Mouse (Mus musculus) kidney, adult 8-10 months (tissue): ENCODE data around the gene Trpm8.
A peak's percentile ranks its signal among the peaks of the same experiment; 100 is the strongest.

Source experiments
- DNase-seq, 2 experiments: peaks; one replicate each; pipeline ENCODE4 v3.0.0; 2022

The Trpm8 gene

DNA sequence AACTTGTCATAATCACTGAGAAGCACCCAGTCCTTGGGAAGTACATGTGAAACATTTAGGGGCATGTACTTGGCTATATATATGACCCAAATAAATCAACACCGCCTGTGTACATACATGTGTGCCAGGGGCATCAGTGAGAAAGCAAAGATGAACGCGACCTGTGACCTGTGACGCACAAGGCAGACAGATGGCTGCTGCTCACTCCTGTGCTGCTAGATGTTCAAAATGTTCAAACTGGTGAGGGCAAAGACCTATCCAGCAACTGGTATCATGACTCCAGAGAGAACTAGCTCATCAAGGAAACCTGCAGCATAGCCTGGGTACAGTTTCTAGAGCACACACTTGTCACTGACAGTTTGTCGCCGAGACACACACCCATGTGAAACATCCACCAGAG, 10.0 kb upstream of the Trpm8 start:
- no peak for DNase-seq

DNA sequence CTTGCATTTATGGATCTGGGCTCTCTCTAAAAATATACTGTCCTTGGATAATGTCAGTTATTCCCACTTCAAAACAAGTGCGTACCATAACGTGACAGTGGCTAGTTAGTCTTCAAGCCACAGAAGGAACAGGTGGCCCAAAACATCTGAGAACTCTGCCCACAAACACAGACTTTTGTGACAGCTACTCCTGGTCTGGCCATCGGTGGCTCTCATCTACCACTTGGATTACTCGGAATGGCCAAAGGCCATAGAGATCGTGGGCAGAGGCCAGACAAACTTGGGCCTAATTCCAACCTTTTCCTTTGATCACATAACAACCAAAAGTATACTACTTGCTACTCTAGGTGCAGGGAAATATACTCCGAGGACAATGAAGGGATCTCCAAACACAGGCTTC, 9.4 kb upstream of the Trpm8 start:
- DNase-seq = no peak

DNA sequence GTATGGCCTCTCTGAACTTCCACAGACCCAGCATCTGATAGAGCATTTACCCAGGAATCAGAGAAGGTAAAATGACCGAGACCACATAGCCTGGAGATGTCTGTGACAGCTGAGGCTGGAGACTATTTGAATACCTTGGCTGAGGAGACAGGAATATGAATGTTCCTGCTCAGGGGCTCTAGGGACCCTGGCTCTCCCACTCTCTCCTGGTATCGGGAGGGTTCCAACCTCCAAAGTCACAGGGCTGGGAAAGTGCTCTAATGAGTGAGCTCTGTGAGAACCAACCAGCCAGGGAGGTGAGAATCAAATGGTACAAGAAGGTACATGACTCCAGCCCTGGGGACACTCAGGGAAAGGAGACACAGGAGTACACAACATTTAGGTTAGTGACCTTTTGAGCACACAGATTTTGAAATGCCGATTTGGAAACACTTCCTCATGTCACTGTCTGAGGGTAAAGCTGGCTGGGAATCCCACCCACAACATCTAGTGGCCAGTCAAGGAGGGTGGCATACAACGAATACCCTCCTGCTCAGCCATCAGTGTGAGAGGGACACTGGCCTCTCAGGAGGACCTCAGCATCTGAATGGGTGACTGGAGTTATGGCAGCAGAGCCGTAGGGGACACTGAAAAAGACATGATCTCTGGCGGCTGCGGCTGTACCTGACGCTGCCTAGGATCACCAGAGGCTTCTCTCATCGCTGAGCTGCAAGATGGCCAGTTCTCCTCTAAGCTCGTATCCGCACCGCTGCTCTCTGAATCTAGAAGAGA, 7.7 kb upstream of the Trpm8 start:
- no peak for DNase-seq

DNA sequence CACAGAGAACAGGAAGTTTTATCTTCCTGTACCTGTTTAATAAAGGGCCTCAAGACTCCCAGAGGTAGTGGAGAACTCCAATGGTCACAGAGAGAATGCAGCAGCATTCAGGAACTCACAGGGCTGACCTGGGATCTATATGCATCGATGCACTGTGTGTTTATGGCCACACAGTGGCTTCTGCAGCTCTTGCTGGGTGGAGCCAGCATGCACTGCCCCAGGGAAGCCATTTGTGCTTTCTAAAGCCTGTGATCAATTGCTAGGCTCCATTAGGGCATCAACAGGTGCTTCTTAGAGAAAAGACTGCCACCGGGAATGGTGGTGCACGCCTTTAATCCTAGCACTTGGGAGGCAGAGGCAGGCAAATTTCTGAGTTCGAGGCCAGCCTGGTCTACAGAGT, 4.6 kb upstream of the Trpm8 start:
- DNase-seq = peak in 1 of 2 experiments; percentile 3

DNA sequence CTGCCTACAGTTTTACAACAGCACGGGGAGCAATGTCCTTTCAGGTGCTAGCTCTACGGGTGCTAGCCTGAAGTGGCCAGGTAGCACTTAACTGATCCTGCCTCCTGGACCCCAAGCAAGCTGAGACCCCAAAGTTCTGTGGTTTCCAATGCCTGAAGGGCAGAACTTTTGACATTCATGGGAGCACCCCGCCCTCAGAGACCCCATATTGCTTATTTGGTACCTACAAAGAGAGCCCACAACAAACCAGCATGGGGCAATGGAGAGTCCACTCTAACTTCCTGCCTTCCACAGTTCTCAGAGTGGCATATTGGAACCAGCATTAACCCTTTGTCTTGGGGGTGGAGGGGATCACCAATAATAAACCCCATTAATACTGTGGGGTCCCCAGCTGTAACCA, 4.1 kb upstream of the Trpm8 start:
- no peak for DNase-seq

GRCm38 (mm10) chr1:88273832-88274231, 3.6 kb upstream of the Trpm8 start:
- peak in 1 of 2 experiments; percentile 10 for DNase-seq

DNA sequence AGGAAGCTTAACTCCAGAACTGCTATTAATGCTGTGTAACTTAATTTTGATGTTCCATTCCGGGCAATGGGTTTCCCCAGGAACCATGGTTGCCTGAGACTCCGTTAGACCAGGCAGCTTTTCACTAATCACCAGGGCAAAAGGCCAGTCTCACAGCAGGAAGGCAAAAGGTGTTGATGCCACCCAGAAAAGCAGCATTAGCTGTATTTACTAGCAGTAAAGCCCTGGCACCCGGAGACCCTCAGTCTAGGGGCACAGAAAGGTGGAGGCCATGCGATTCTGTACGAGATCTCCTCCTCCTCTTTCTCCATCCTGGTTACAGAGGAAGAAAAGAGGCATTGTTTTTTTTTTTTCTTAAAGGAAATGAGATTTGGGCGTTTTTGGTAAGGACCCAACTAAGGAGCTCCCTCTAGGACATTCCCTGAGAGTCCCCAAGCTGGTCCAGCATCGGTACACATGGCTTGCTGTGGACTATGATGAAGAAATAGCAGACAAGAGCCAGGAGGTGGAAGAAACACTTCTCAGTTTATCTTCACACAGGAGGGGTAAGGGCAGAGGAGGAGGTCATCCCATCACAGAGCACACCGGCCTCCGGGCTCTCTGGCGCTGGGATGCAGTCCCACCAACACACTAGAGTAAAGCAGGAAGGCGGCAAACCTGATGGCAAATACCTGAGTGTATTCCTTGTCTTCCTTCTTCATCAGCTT, 2.9 kb upstream of the Trpm8 start:
- no peak for DNase-seq

DNA sequence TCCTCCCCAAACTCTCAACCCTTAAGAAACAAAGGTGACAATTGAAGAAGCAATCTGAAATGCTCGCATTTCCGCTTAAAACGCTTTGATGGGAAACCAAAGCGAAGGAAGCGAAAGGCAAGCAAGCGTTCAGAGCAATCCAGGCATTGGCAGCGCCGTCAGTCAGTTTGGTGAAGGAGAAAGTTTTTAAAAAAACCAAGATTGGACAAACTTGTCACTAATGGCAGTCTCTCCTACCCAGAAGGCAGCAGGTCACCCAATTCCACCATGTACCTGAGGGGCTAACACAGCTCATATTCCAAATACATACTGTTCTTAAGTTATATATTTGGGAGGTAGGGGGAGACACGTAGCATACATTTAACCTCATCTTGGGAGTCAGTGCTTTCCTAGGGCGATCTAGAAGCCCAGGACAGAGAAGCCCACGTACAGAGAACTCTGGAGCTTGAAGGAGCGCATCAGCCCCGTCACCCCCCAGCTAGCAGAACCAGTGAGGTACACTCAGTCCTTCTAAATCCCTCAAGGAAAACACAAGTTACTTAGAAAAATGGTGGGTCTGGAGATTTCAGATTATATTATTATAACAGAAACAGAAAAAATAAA, 2.3 kb upstream of the Trpm8 start:
- DNase-seq = no peak

DNA sequence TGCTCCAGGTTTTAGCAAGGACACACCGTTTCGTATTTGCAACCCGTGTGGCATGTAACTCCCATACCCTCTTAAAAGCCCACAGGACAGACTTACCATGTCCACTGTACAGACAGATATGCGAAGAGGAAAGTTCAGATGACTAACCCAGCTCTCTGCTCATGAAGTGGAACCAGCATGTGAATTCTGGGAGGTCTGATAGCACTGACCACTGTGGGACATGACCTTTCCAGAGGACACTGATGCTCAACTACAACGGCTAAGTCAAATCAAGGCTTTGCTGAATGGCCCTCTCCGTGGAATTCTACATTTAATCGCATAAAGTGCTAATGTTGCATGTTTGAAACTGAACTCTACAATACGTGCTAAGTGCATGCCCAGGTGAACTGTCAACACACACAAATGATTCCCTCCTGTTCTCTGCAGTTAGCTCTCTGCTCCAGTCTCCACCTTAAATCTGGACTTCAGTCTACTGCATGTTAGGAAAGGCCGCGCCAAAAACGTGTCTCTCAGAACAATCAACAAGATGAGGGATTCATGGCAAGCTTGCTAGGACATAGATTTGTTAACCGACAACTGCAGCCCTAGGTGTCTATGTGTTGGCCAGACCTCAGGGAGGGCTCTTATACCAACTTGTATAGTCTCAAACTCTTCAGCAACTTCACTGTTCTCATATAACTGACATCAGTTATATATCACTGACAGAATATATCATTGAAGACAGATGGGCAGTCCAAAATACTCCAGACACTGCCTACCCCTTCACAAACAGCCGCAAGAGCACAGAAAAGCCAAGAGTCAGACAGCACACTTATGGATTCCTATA, 1.6 kb upstream of the Trpm8 start:
- DNase-seq = peak in 1 of 2 experiments; percentile 19

DNA sequence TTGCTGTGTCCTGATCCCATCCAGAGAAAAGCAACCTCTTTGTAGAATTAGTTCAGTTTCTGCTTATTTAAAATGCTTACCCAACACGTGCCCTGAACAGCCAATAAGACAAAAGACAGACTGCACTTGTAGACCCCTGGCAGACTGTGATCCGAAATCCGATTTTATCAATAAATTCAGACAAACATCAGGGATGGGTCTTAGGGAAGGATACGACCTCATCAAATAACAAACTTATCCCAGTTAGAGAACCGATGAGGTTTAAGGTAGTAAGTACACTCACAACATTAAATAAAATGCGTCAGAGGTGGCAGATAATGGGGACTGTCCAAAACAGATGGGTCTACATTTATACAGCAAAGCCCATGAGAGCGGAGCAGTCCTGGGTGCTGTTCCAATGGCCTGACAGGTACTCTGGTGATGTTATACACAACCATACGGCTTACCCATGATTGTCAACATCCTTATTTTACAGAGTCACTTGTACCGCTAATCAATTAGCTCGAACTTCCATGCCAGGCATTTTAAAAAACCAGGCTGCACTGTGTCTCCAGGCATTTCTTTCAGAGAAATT, 850 bp upstream of the Trpm8 start:
- peak in 1 of 2 experiments; percentile 50 for DNase-seq

GRCm38 (mm10) chr1:88277818-88278511, 504 bp downstream of the Trpm8 start:
- peak in 1 of 2 experiments; percentile 11 for DNase-seq

GRCm38 (mm10) chr1:88279111-88280005, 1.9 kb downstream of the Trpm8 start:
- DNase-seq = peak; percentile 65 to 86

DNA sequence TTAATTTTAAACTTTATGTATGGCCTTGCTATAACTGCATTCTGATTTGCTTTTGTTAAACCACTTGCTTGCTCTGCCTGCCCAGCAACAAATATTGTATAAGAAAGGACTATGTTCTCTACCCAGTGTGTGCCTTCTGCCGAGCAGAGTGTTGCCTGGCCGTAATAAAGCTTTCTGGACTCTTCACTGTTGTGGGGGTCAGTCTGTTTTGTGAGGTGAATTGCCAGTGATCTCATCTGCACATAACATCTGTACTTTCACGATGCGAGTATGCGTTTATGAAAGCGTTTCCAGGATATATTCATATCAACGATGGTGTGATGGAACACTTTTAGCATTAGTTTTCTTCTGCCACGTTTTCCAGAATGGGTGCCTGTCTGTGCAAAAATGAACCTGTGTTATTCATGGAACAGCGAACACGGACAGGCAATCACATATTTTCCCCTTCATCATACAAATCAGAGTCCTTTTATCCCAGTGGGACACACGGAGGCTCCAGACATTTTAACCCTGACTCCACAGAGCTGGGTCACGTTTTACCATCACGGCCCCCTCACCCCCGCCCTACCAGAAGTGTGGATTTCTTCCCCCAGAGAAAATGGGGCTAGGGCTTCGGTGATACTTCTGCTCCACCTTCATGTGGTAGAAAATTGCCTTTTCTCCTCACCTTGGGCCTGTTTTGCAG, 2.7 kb downstream of the Trpm8 start:
- peak in 1 of 2 experiments; percentile 14 for DNase-seq

DNA sequence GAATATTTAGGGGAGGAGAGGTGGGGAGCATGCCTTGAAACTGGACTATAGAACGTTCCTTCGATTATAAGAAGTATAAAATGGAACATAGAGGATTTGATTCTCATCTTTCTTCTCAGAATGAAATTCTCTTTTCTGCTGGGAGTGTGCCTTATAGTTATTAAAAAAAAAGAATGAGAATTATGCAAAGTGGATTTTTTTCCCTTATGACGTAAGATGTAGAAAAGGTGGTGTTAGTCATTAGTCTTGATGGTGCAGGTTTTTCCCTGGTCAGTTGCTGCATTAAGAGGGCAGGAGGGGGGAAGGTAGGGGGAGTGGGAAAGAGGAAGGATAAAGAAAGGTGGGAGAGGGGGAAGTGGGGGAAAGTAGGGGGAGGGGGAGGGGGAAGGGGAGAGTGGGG, 4.8 kb downstream of the Trpm8 start:
- DNase-seq = no peak

GRCm38 (mm10) chr1:88283376-88284227, 6.1 kb downstream of the Trpm8 start:
- DNase-seq = no peak

GRCm38 (mm10) chr1:88284228-88284945, 6.9 kb downstream of the Trpm8 start:
- no peak for DNase-seq

GRCm38 (mm10) chr1:88284946-88285320, 7.5 kb downstream of the Trpm8 start:
- no peak for DNase-seq

DNA sequence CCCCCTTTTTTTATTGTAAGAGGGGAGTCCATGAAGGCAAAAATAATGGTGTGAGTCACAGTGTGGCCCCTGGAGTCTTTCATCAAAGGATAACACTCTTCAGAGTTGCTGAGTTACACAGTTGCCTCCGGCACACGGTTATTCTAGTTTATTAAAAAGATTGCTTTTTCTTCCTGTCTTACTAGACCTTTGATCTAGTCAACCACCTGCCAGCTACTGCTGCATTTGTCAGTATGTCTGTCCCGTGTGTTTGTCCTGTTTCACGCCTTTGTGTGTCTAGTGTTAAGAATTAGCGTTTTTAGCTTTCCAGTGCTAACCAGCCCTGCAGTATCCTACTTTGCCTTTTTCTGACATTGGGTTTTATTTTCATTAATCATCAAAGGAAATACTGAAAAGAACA, 8.2 kb downstream of the Trpm8 start:
- no peak for DNase-seq
